Comparison of ENCODE assay signal across 9 mouse cellular contexts in genomic region chr14:27622923-27623219, GRCm38 (mm10). TPM values are rescaled to one million over a fixed set of nuclear protein-coding genes. Genes with fewer than 3 reads are reported as not detected.
A peak's percentile ranks its signal among the peaks of the same experiment; 100 is the strongest.
DNase-seq lines count a peak whose midpoint lies in the region; ATAC-seq and TF ChIP-seq lines count a peak whose summit lies in the region.
"Had no signal": no experiment of that assay in that cellular context is flagged by ENCODE, and none has a peak within 500 bp of the region (broad histone marks: within the 10 kb centered on the region; RNA-seq: fewer than 3 reads in every experiment).

No protein-coding gene starts in this region.

- H3K27me3 ChIP-seq in heart, adult 2 months (ENCODE audit: control insufficient read depth, insufficient read depth, low read length): peaks cover 3% of the 10 kb centered on the region; the same call in 1 of the 2 replicates
- peaks cover 14% of the 10 kb centered on the region for H3K27me3 ChIP-seq in C2C12 (ENCODE audit: control insufficient read depth, insufficient read depth, insufficient read length)
- no peaks in the 10 kb centered on the region for H3K27me3 ChIP-seq in forebrain, postnatal 0 days (ENCODE audit: insufficient read depth, low read length)
- peaks cover 20% of the 10 kb centered on the region for H3K27me3 ChIP-seq in liver, embryonic 16.5 days (ENCODE audit: control insufficient read depth, insufficient read depth, low read depth, low read length)

- no peak overlapping the region for H3ac ChIP-seq in C2C12 (ENCODE audit: control insufficient read depth, insufficient read length, low read depth)

- TF ChIP-seq CTCF in heart, adult 2 months (IDR thresholded peaks at IDR 0.05): no peak
- no peak for TF ChIP-seq CTCF in C2C12 (IDR thresholded peaks at IDR 0.05; ENCODE audit: control insufficient read depth, insufficient read depth, insufficient read length)
- TF ChIP-seq CTCF in forebrain, postnatal 0 days (IDR thresholded peaks at IDR 0.05; ENCODE audit: low read depth): no peak

- no peaks in the 10 kb centered on the region for H3K9me3 ChIP-seq in forebrain, postnatal 0 days (ENCODE audit: low read length)
- no peaks in the 10 kb centered on the region for H3K9me3 ChIP-seq in liver, embryonic 16.5 days (replicated peaks; ENCODE audit: control insufficient read depth, low read length)

- no peaks in the 10 kb centered on the region for H3K36me3 ChIP-seq in heart, adult 2 months (ENCODE audit: control insufficient read depth, insufficient read depth, low read length)
- no peaks in the 10 kb centered on the region for H3K36me3 ChIP-seq in C2C12 (ENCODE audit: control insufficient read depth, insufficient read depth)
- no peaks in the 10 kb centered on the region for H3K36me3 ChIP-seq in forebrain, postnatal 0 days (ENCODE audit: insufficient read depth)
- no peaks in the 10 kb centered on the region for H3K36me3 ChIP-seq in liver, embryonic 16.5 days (ENCODE audit: control insufficient read depth, insufficient read depth)

- no peaks in the 10 kb centered on the region for H3K79me3 ChIP-seq in C2C12 (ENCODE audit: low read depth)

- ATAC-seq in forebrain, postnatal 0 days: peak; percentile 27; the same call in 1 of the 2 replicates
- ATAC-seq in liver, embryonic 16.5 days (ENCODE audit: low read depth): no peak
- no peak for ATAC-seq in CD4-positive, CD25-positive, alpha-beta regulatory T cell, adult 4 months

- DNase-seq in heart, adult 2 months: no peak
- DNase-seq in heart, postnatal 10 days: no peak
- no peak for DNase-seq in forebrain, postnatal 0 days
- no peak for DNase-seq in right cerebral cortex, postnatal 14 days
- no peak for DNase-seq in layer of hippocampus, adult 8-10 months (ENCODE audit: low spot score in 2 of 2)

- H3K4me1 ChIP-seq in heart, adult 2 months (ENCODE audit: control insufficient read depth, insufficient read depth, low read length): no peaks in the 10 kb centered on the region
- H3K4me1 ChIP-seq in forebrain, postnatal 0 days (ENCODE audit: insufficient read depth): peaks cover 12% of the 10 kb centered on the region; the same call in 1 of the 2 replicates
- no peaks in the 10 kb centered on the region for H3K4me1 ChIP-seq in liver, embryonic 16.5 days (ENCODE audit: control insufficient read depth, low read depth, low read length)

- 3% methylated on average over 6 of the region's 6 CpGs for WGBS in heart, adult 2 months
- 0% methylated on average over 5 of the region's 6 CpGs for WGBS in forebrain, postnatal 0 days
- WGBS in liver, embryonic 16.5 days (ENCODE audit: insufficient replicate concordance): 5% methylated on average over 6 of the region's 6 CpGs

- TF ChIP-seq EP300 in heart, adult 2 months (IDR thresholded peaks at IDR 0.05; ENCODE audit: insufficient read depth, low read depth, low read length): no peak

- no peaks in the 10 kb centered on the region for H3K79me2 ChIP-seq in heart, adult 2 months (replicated peaks; ENCODE audit: control insufficient read depth, insufficient read depth, low read length)
- no peaks in the 10 kb centered on the region for H3K79me2 ChIP-seq in C2C12 (ENCODE audit: control insufficient read depth, insufficient read depth)

- H3K4me3 ChIP-seq in heart, adult 2 months: peak overlapping the region; percentile 47; the same call in 1 of the 2 replicates
- H3K4me3 ChIP-seq in C2C12 (ENCODE audit: insufficient read depth, poor library complexity, severe bottlenecking): peak overlapping the region; percentile 32
- H3K4me3 ChIP-seq in forebrain, postnatal 0 days (ENCODE audit: low read depth, low read length): peak overlapping the region; percentile 74
- peak overlapping the region; percentile 60 for H3K4me3 ChIP-seq in liver, embryonic 16.5 days (ENCODE audit: low read depth, low read length)

- no peak overlapping the region for H3K27ac ChIP-seq in heart, adult 2 months
- H3K27ac ChIP-seq in forebrain, postnatal 0 days (ENCODE audit: low read depth, low read length): peak overlapping the region; percentile 88
- no peak overlapping the region for H3K27ac ChIP-seq in liver, embryonic 16.5 days (ENCODE audit: low read length)

- intact Hi-C loops in heart, adult 2 months (cut with DNase I): no loop called here
- intact Hi-C loops in heart, postnatal 10 days (cut with DNase I): loop anchor here (5.0 kb wide), 1 partner anchor 954 kb away; no protein-coding TSS in a partner anchor

- no peak overlapping the region for H3K9ac ChIP-seq in heart, adult 2 months (ENCODE audit: low read depth, low read length)
- H3K9ac ChIP-seq in forebrain, postnatal 0 days: peak overlapping the region; percentile 93
- H3K9ac ChIP-seq in liver, embryonic 16.5 days (ENCODE audit: low read depth, low read length): peak overlapping the region; percentile 41; the same call in 1 of the 2 replicates

- no peak for TF ChIP-seq POLR2A in heart, adult 2 months (IDR thresholded peaks at IDR 0.05; ENCODE audit: insufficient read depth, low read depth, low read length)

- peak overlapping the region; percentile 68 for H3K4me2 ChIP-seq in forebrain, postnatal 0 days (ENCODE audit: low read depth)
- H3K4me2 ChIP-seq in liver, embryonic 16.5 days (ENCODE audit: low read depth, low read length): peak overlapping the region; percentile 68

TF ChIP-seq in C2C12, 6 proteins besides CTCF, POLR2A, EP300 and RAD21:
- TF ChIP-seq MYOG (IDR thresholded peaks at IDR 0.05; ENCODE audit: control insufficient read depth, extremely low read depth, insufficient read length) (no peak), MYOD1 (IDR thresholded peaks at IDR 0.05; ENCODE audit: control insufficient read depth, insufficient read length, low read depth) (no peak), FOSL1 (IDR thresholded peaks at IDR 0.05; ENCODE audit: insufficient read depth, low read length, poor library complexity, severe bottlenecking) (no peak), MAX (IDR thresholded peaks at IDR 0.05) (no peak)

RNA-seq across cellular contexts. Expression of gene Erc2, which starts 0.6 kb away (rescaled TPM):
- total RNA-seq in heart, adult 2 months (2021): under 1 TPM; 0.64 to 0.68 TPM
- polyA plus RNA-seq in heart, adult 2 months (2012; rRNA removed): 0.49 and 0.50 TPM in 2 replicates
- 1 to 10 TPM; 2.5 to 2.9 TPM for total RNA-seq in heart, postnatal 10 days (2021)
- 0.90 TPM for polyA plus RNA-seq in C2C12 (2012; fragmentation: generic; extraction: Trizol)
- total RNA-seq in forebrain, postnatal 0 days (2014; rRNA removed): 96.2 and 117 TPM in 2 replicates
- 68.8 and 106 TPM in 2 replicates for polyA plus RNA-seq in forebrain, postnatal 0 days (2015; fragmentation: Nextera tagmentation; extraction: Ambion mirVana)
- 1.4 and 1.5 TPM in 2 replicates for polyA plus RNA-seq in liver, embryonic 16.5 days (2015; fragmentation: Nextera tagmentation; extraction: Ambion mirVana)
- total RNA-seq in layer of hippocampus, adult 8-10 months (2022): 100 to 1,000 TPM; 196 to 222 (median 210) TPM
- polyA plus RNA-seq in CD4-positive, CD25-positive, alpha-beta regulatory T cell, adult 4 months (2017; shearing (Covaris generic)): under 1 TPM in 1 of 2 experiments, not detected in 1; 0.38 TPM
- total RNA-seq: hematopoietic stem cell, adult 5-6 weeks had no signal

Comparison
In these comparisons a context has a peak if more than half of its experiments do, and no peak if none do; other contexts are left out.
1. RNA of gene Erc2, which starts 0.6 kb away (polyA plus RNA-seq): 68.8 to 106 TPM in forebrain, postnatal 0 days; 1.4 to 1.5 TPM in liver, embryonic 16.5 days, 0.90 TPM in C2C12 (single experiment), 0.49 to 0.50 TPM in heart, adult 2 months and 0.38 TPM in CD4-positive, CD25-positive, alpha-beta regulatory T cell, adult 4 months; every median in the first group is over 10 times any median in the second.
2. Peak in every context shown above with its lines, with median percentiles within 50 percentile points of each other: H3K4me3 ChIP-seq.